Mouse (Mus musculus) A20 (cell line): ENCODE data around the gene Slc1a1.
A peak's percentile ranks its signal among the peaks of the same experiment; 100 is the strongest.

ENCODE experiments used
- DNase-seq: peaks from one replicate; pipeline ENCODE4 v3.0.0-alpha.2; 2011; ENCODE audit warnings: low read depth, low spot score

Slc1a1 gene

GRCm38 (mm10) chr19:28852001-28852400, 17.2 kb downstream of the Slc1a1 start:
- DNase-seq: no peak

GRCm38 (mm10) chr19:28854831-28855230, 20.0 kb downstream of the Slc1a1 start:
- DNase-seq: no peak

GRCm38 (mm10) chr19:28860246-28860645, 25.4 kb downstream of the Slc1a1 start:
- DNase-seq: no peak

GRCm38 (mm10) chr19:28863626-28864025, 28.8 kb downstream of the Slc1a1 start:
- DNase-seq: no peak

- no peak for DNase-seq
Observed at GRCm38 (mm10) chr19:28864981-28865380, 30.1 kb downstream of the Slc1a1 start.

GRCm38 (mm10) chr19:28865501-28865900, 30.7 kb downstream of the Slc1a1 start:
- no peak for DNase-seq

GRCm38 (mm10) chr19:28869251-28869855, 34.5 kb downstream of the Slc1a1 start:
- DNase-seq: no peak

- DNase-seq: no peak
Observed at GRCm38 (mm10) chr19:28870351-28870750, 35.5 kb downstream of the Slc1a1 start.

- no peak for DNase-seq
Observed at GRCm38 (mm10) chr19:28879476-28879875, 44.6 kb downstream of the Slc1a1 start.

GRCm38 (mm10) chr19:28883126-28883525, 48.3 kb downstream of the Slc1a1 start:
- DNase-seq: peak; percentile 26

- DNase-seq: no peak
Observed at GRCm38 (mm10) chr19:28888496-28888895, 53.6 kb downstream of the Slc1a1 start.

GRCm38 (mm10) chr19:28889251-28889650, 54.4 kb downstream of the Slc1a1 start:
- no peak for DNase-seq

- no peak for DNase-seq
Observed at GRCm38 (mm10) chr19:28891238-28891637, 56.4 kb downstream of the Slc1a1 start.

- no peak for DNase-seq
Observed at GRCm38 (mm10) chr19:28891864-28892263, 57.0 kb downstream of the Slc1a1 start.

- DNase-seq: no peak
Observed at GRCm38 (mm10) chr19:28896639-28897038, 61.8 kb downstream of the Slc1a1 start.

- DNase-seq: no peak
Observed at GRCm38 (mm10) chr19:28897497-28897896, 62.6 kb downstream of the Slc1a1 start.

GRCm38 (mm10) chr19:28900771-28901170, 65.9 kb downstream of the Slc1a1 start:
- no peak for DNase-seq

- no peak for DNase-seq
Observed at GRCm38 (mm10) chr19:28902111-28902510, 67.3 kb downstream of the Slc1a1 start.

GRCm38 (mm10) chr19:28902806-28903205, 68.0 kb downstream of the Slc1a1 start:
- DNase-seq: no peak

- DNase-seq: no peak
Observed at GRCm38 (mm10) chr19:28903536-28904119, 68.8 kb downstream of the Slc1a1 start.

- no peak for DNase-seq
Observed at GRCm38 (mm10) chr19:28908186-28908585, 73.3 kb downstream of the Slc1a1 start.

- no peak for DNase-seq
Observed at GRCm38 (mm10) chr19:28908693-28909092, 73.8 kb downstream of the Slc1a1 start.

- DNase-seq: no peak
Observed at GRCm38 (mm10) chr19:28914598-28914997, 79.7 kb downstream of the Slc1a1 start.
